Mouse (Mus musculus): ENCODE results near the gene Abcb1b.

DNA sequence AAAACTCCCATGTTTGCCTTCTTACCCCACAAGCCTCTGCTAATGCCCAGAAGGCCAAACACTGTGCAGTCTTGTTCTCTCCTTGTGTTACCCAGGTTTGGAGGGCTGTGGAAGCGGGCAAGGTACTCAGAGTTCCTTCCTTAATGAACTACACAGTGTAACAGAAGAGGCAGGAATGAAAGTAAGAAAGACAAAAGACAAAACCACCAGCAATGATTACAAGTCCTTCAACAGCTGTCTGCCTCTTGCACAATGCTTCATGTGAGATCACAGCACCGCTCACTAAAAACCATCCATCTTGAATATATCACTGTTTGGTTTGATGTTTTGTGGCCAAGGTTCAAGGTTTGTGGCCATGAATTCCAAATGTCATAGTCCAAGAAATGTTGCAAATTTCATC is 19.6 kb upstream of the Abcb1b start:
- TF ChIP-seq EP300 (IDR thresholded peaks at IDR 0.05) = no peak
- TF ChIP-seq CTCF (IDR thresholded peaks at IDR 0.05) = no peak

Measured in lung, postnatal 0 days (tissue).